Mouse (Mus musculus): ENCODE data around the gene Kdm8.

- peak; percentile 37 for TF ChIP-seq CTCF (IDR thresholded peaks at IDR 0.05; ENCODE audit: low read depth)
- TF ChIP-seq EP300 (IDR thresholded peaks at IDR 0.05; ENCODE audit: low read depth), result peak; percentile 51; the same call in 1 of the 2 replicates
These were observed 46.7 kb downstream of the Kdm8 start, which contains the start of gene Nsmce1 for GRCm38 (mm10) chr7:125490947-125491735.
